Mouse (Mus musculus): ENCODE results near the gene Nsa2. TPM values are rescaled to one million over a fixed set of nuclear protein-coding genes. Genes with fewer than 3 reads are reported as not detected.

The Nsa2 gene
- total and polyA plus RNA-seq, 3 experiments = 130 to 245 (median 200) TPM

Other genes with a start within 250 kb of the Nsa2 start
- gene Gcnt4, start 213.2 kb downstream of the Nsa2 start, total RNA-seq (2012; rRNA removed) = not detected in 2 replicates
- gene Gcnt4, start 213.2 kb downstream of the Nsa2 start, polyA plus RNA-seq (2012; ENCODE audit: insufficient read depth in 1 of 2, insufficient read length in 2 of 2, low read depth in 1 of 2, low replicate concordance in 2 of 2, missing spikeins in 1 of 2) = not detected
- not detected in 2 replicates for gene 1700029F12Rik, start 103.6 kb downstream of the Nsa2 start, total RNA-seq (2012; rRNA removed)
- gene 1700029F12Rik, start 103.6 kb downstream of the Nsa2 start, polyA plus RNA-seq (2012; ENCODE audit: insufficient read depth in 1 of 2, insufficient read length in 2 of 2, low read depth in 1 of 2, low replicate concordance in 2 of 2, missing spikeins in 1 of 2) = not detected
- gene Fam169a, start 70.7 kb downstream of the Nsa2 start, total RNA-seq (2012; rRNA removed) = 0.49 and 0.62 TPM in 2 replicates
- gene Fam169a, start 70.7 kb downstream of the Nsa2 start, polyA plus RNA-seq (2012; ENCODE audit: insufficient read depth in 1 of 2, insufficient read length in 2 of 2, low read depth in 1 of 2, low replicate concordance in 2 of 2, missing spikeins in 1 of 2) = under 1 TPM in 1 of 2 experiments, not detected in 1; 0.89 TPM
- 1.9 and 2.1 TPM in 2 replicates for gene Gm6169, start 38.7 kb downstream of the Nsa2 start, total RNA-seq (2012; rRNA removed)
- gene Gm6169, start 38.7 kb downstream of the Nsa2 start, polyA plus RNA-seq (2012; ENCODE audit: insufficient read depth in 1 of 2, insufficient read length in 2 of 2, low read depth in 1 of 2, low replicate concordance in 2 of 2, missing spikeins in 1 of 2) = 1 to 10 TPM in 1 of 2 experiments, not detected in 1; 3.6 TPM
- 25.7 and 25.9 TPM in 2 replicates for gene Gfm2, start within 50 bp of the Nsa2 start, total RNA-seq (2012; rRNA removed)
- 10 to 100 TPM in 1 of 2 experiments, not detected in 1; 34.1 TPM for gene Gfm2, start within 50 bp of the Nsa2 start, polyA plus RNA-seq (2012; ENCODE audit: insufficient read depth in 1 of 2, insufficient read length in 2 of 2, low read depth in 1 of 2, low replicate concordance in 2 of 2, missing spikeins in 1 of 2)
- gene Hexb, start 60.4 kb upstream of the Nsa2 start, total RNA-seq (2012; rRNA removed) = 11.1 and 12.7 TPM in 2 replicates
- gene Hexb, start 60.4 kb upstream of the Nsa2 start, polyA plus RNA-seq (2012; ENCODE audit: insufficient read depth in 1 of 2, insufficient read length in 2 of 2, low read depth in 1 of 2, low replicate concordance in 2 of 2, missing spikeins in 1 of 2) = 10 to 100 TPM in 1 of 2 experiments, not detected in 1; 15.4 TPM
- gene Enc1, start 103.2 kb upstream of the Nsa2 start, total RNA-seq (2012; rRNA removed) = not detected in 2 replicates
- gene Enc1, start 103.2 kb upstream of the Nsa2 start, polyA plus RNA-seq (2012; ENCODE audit: insufficient read depth in 1 of 2, insufficient read length in 2 of 2, low read depth in 1 of 2, low replicate concordance in 2 of 2, missing spikeins in 1 of 2) = not detected

Data from MEL (cell line).